Mouse (Mus musculus) intestine, postnatal 0 days (tissue): ENCODE results near the gene Cant1. TPM values are rescaled to one million over a fixed set of nuclear protein-coding genes. Genes with fewer than 3 reads are reported as not detected.
A peak's percentile ranks its signal among the peaks of the same experiment; 100 is the strongest.

Source experiments
- ATAC-seq: fragments of 200-750 bp; cut with Nextera tagmentation; 2 replicates; pipeline ENCODE4 v1.8.0; 2017; ENCODE audit warnings: mild to moderate bottlenecking, moderate TSS enrichment, moderate library complexity
- H3K27ac ChIP-seq: fragments of 300-500 bp; sonication (generic); 2 replicates; pipeline ENCODE4 v1.5.1; 2014; ENCODE audit warnings: mild to moderate bottlenecking, low read depth, low read length, moderate library complexity
- H3K27me3 ChIP-seq: fragments of 300-500 bp; sonication (generic); replicated peaks from 2 replicates; pipeline ENCODE4 v1.6.1; 2014; ENCODE audit warnings: low read length, mixed read lengths; ENCODE audit not compliant: control insufficient read depth, insufficient read depth
- H3K36me3 ChIP-seq: fragments of 300-500 bp; sonication (generic); 2 replicates; pipeline ENCODE4 v1.6.1; 2014; ENCODE audit warnings: mild to moderate bottlenecking, moderate library complexity; ENCODE audit not compliant: control insufficient read depth, insufficient read depth
- H3K4me1 ChIP-seq: fragments of 300-500 bp; sonication (generic); replicated peaks from 2 replicates; pipeline ENCODE4 v1.6.1; 2014; ENCODE audit warnings: antibody characterized with exemption, low read length, mixed read lengths; ENCODE audit not compliant: control insufficient read depth, insufficient read depth
- H3K4me2 ChIP-seq: fragments of 300-500 bp; sonication (generic); replicated peaks from 2 replicates; pipeline ENCODE4 v1.6.1; 2014; ENCODE audit warnings: low read depth, mild to moderate bottlenecking, moderate library complexity
- H3K4me3 ChIP-seq: fragments of 300-500 bp; sonication (generic); 2 replicates; pipeline ENCODE4 v1.5.1; 2014; ENCODE audit warnings: low read depth, low read length
- H3K9ac ChIP-seq: fragments of 300-500 bp; sonication (generic); 2 replicates; pipeline ENCODE4 v1.6.1; 2014; ENCODE audit warnings: mild to moderate bottlenecking, low read depth, low read length
- H3K9me3 ChIP-seq: fragments of 300-500 bp; sonication (generic); 2 replicates; pipeline ENCODE4 v1.6.1; 2016; ENCODE audit warnings: mixed run types; ENCODE audit not compliant: control insufficient read depth
- CTCF ChIP-seq: sonication (generic); IDR thresholded peaks from 2 replicates; pipeline ENCODE4 v1.5.1; 2016; ENCODE audit warnings: low read depth, mild to moderate bottlenecking, control low read depth, antibody characterized with exemption, moderate library complexity
- WGBS: fragments of 180-500 bp; shearing (Covaris S2); extraction: QIAGEN DNeasy Blood & Tissue Kit; methylation state at CpG from one replicate; pipeline ENCODE4 v1.1.7; 2014; 5-methylcytosine and 5-hydroxymethylcytosine counted together
- polyA plus RNA-seq: library from polyadenylated mRNA; unstranded; fragments of >200 nt; fragmentation: Nextera tagmentation; extraction: Ambion mirVana; gene quantifications from 2 replicates; pipeline ENCODE4 v1.2.1, GENCODE M21; 2015

Gene Cant1
- polyA plus RNA-seq, 1 experiment from 2014 or later = 35.0 TPM

DNA sequence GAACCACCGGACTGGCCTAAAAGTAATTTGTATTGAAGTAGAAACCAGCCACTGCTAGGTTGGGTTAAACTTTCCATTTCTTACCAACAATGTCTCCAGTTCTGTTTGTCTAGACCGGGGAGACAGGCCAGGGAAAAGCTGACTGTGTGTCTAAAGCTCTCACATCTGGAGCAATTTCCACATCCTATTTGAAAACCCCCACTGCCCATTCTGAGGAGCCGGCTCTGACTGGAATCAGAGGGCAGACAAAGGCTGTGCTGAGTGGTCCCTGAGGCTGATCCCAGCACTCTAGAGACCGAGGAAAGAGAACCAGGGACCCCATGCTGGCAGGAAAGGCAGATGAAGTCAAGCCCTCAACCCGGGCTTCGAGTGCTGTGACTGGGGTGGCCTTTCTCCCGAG lies 46.2 kb downstream of the Cant1 start:
- TF ChIP-seq CTCF = no peak
- H3K4me1 ChIP-seq = no peaks in the 10 kb centered on the region
- no peak overlapping the region for H3K4me2 ChIP-seq
- H3K9ac ChIP-seq = no peak overlapping the region
- no peaks in the 10 kb centered on the region for H3K36me3 ChIP-seq
- no peak for ATAC-seq
- H3K27me3 ChIP-seq = no peaks in the 10 kb centered on the region
- H3K27ac ChIP-seq = no peak overlapping the region
- no peaks in the 10 kb centered on the region for H3K9me3 ChIP-seq
- no peak overlapping the region for H3K4me3 ChIP-seq
- WGBS = 65% methylated on average over 7 of the region's 7 CpGs

DNA sequence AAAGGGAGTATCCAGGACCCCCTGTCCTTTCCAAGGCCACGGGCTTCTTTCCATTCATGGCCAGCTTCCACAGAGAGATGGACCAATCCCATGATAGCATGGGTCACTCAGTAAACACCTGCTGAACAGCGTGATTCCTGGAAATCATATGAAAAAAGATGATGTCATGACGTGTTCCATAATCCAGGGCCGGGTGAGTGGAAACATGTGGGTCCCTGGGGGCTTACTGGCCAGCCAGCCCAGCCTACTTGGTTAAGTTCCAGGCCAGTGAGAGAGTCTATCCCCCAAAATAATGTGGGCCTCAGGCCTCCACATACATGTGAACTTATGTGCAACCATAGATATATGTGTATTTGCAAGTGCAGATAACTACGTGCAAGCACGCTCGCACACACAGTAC lies 47.0 kb downstream of the Cant1 start:
- no peaks in the 10 kb centered on the region for H3K36me3 ChIP-seq
- ATAC-seq = no peak
- H3K4me3 ChIP-seq = no peak overlapping the region
- 80% methylated on average over 7 of the region's 7 CpGs for WGBS
- no peaks in the 10 kb centered on the region for H3K27me3 ChIP-seq
- no peaks in the 10 kb centered on the region for H3K4me1 ChIP-seq
- no peaks in the 10 kb centered on the region for H3K9me3 ChIP-seq
- no peak overlapping the region for H3K27ac ChIP-seq
- TF ChIP-seq CTCF = no peak
- no peak overlapping the region for H3K9ac ChIP-seq
- H3K4me2 ChIP-seq = no peak overlapping the region

DNA sequence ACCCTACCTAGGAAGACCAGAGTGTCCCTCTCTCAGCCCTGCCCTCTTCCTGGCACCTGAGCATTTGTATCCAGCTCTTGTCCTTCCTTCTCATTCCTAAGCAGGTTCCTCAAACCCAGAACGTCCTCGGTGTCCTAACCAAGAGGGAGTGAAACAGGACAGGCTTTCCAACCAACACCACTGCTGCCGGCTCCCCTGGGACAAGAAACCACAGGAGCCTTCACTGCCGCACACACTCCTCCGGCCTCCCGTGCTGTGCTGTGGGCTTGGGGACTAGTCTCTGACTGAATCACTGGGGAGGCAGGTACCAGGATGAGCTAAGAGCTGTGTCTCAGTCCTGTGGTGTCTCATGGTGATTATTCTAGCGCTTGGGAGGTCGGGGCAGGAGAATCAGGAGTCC lies 49.2 kb downstream of the Cant1 start:
- Histone ChIP-seq H3K4me1 (no peaks in the 10 kb centered on the region), H3K4me3 (no peak overlapping the region), H3K9ac (no peak overlapping the region), H3K4me2 (no peak overlapping the region), H3K27ac (no peak overlapping the region), H3K27me3 (no peaks in the 10 kb centered on the region), H3K36me3 (no peaks in the 10 kb centered on the region), H3K9me3 (no peaks in the 10 kb centered on the region)
- WGBS = 76% methylated on average over 8 of the region's 8 CpGs
- TF ChIP-seq CTCF = no peak
- no peak for ATAC-seq

- Histone ChIP-seq H3K9me3 (no peaks in the 10 kb centered on the region), H3K27ac (no peak overlapping the region), H3K27me3 (no peaks in the 10 kb centered on the region), H3K9ac (no peak overlapping the region), H3K4me2 (no peak overlapping the region), H3K4me3 (no peak overlapping the region), H3K4me1 (no peaks in the 10 kb centered on the region), H3K36me3 (no peaks in the 10 kb centered on the region)
- TF ChIP-seq CTCF = no peak
- no peak for ATAC-seq
- 84% methylated on average over 5 of the region's 5 CpGs for WGBS
These were observed 49.6 kb downstream of the Cant1 start for GRCm38 (mm10) chr11:118369251-118369650.

GRCm38 (mm10) chr11:118368330-118368729 lies 50.6 kb downstream of the Cant1 start:
- Histone ChIP-seq H3K36me3 (no peaks in the 10 kb centered on the region), H3K4me2 (no peak overlapping the region), H3K4me1 (no peaks in the 10 kb centered on the region), H3K9ac (no peak overlapping the region), H3K4me3 (no peak overlapping the region), H3K27me3 (0 out of 2 replicates have a peak, but pooled peaks cover 3% of the 10 kb centered on the region), H3K27ac (no peak overlapping the region), H3K9me3 (no peaks in the 10 kb centered on the region)
- 62% methylated on average over 3 of the region's 3 CpGs for WGBS
- peak; percentile 56 for TF ChIP-seq CTCF
- ATAC-seq = no peak

DNA sequence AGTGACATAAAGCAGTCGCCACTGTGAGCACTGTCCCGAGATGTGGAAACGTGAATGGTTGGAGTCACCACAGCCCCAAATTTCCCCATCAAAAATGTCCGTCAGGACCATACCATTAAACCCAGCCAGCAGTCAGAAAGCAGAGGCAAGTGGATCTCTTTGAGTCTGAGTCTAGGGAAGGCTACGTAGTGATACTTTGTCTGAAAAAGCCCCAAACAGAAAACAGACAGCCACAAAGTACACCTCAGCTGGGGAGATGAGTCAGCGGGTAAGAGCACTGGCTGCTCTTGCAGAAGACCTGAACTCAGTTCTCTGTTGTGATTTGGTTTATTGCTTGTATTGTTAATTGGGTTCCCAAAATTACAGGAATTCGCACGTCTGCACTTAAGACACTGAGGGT lies 52.3 kb downstream of the Cant1 start:
- no peak for TF ChIP-seq CTCF
- no peaks in the 10 kb centered on the region for H3K4me1 ChIP-seq
- H3K4me3 ChIP-seq = no peak overlapping the region
- H3K27ac ChIP-seq = no peak overlapping the region
- no peak for ATAC-seq
- 0 out of 2 replicates have a peak, but pooled peaks cover 3% of the 10 kb centered on the region for H3K27me3 ChIP-seq
- no peak overlapping the region for H3K9ac ChIP-seq
- WGBS = 72% methylated on average over 8 of the region's 8 CpGs
- H3K9me3 ChIP-seq = no peaks in the 10 kb centered on the region
- no peaks in the 10 kb centered on the region for H3K36me3 ChIP-seq
- no peak overlapping the region for H3K4me2 ChIP-seq

DNA sequence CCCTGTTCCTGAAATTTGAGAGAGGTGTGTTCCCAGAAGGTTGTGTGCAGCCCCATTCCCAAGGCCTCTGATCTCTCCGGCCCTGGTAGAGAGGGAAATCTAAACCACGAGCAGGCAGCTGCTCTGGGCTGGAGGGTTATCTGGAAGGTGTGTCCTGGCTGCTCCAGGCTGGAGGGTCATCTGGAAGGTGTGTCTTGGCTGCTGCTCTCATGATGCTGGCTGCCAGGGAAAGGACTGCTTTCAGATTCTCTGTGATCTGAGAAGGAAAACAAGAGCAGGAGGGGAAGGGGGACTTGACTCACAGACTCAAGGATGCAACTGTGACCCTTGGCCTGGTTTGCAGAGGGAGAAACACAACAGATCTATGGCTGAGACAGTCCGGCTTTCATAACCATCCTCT lies 52.8 kb downstream of the Cant1 start:
- Histone ChIP-seq H3K4me3 (no peak overlapping the region), H3K4me1 (no peaks in the 10 kb centered on the region)
- 39% methylated on average over 3 of the region's 3 CpGs for WGBS

More for the DNA sequence above, 52.8 kb downstream of the Cant1 start:
- Histone ChIP-seq H3K27me3 (0 out of 2 replicates have a peak, but pooled peaks cover 3% of the 10 kb centered on the region), H3K9me3 (no peaks in the 10 kb centered on the region), H3K36me3 (no peaks in the 10 kb centered on the region), H3K4me2 (no peak overlapping the region), H3K9ac (no peak overlapping the region), H3K27ac (no peak overlapping the region)
- TF ChIP-seq CTCF = no peak
- ATAC-seq = no peak
